Mouse (Mus musculus) lung, postnatal 36 days (tissue): ENCODE results near the gene Brk1.
A peak's percentile ranks its signal among the peaks of the same experiment; 100 is the strongest.

ENCODE experiments used
- DNase-seq: peaks from one replicate; pipeline ENCODE4 v3.0.0; 2022; ENCODE audit warnings: mixed read lengths

Brk1 gene

DNA sequence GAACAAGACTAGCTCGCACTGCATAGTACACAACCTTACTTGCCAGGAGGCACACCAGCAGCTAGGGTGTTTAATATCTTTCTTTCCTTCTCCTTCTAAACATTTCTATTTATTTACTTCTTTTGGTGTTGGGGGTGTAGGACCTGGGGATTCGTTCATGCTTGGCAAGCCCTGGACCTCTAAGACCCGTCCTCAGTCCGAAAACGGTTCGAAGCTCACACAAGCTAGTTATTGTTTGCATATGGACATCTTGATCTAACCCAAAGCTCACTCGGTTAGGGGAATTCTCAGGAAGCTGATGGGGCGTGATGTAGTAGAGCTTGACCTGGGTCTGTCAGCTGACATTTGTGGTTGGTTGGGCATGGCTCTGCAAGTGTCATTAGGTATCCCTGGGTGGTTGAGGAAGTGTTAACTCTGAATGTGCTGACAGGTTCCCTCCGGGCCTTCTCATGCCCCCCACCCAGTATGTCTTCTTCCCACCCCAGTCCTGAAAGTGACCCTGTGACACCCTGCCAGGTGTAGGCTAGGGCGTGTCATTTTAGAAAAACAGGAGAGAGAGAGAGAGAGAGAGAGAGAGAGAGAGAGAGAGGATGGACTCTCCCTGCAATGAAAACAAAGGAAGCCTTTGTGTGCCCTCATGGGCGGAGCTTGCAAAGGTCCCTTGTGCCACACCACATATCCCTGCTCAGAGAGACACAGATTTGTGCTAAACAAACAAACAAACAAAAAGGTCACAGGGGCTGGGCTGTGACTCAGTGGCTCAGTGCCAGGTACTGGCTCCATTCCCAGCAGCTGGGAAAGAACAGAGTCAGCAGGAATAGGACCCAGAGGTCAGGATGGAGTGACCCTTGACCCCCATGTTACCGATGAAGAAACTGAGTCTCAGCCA is 57.0 kb downstream of the Brk1 start:
- DNase-seq = peak; percentile 73

GRCm38 (mm10) chr6:113662964-113663700 is 58.6 kb downstream of the Brk1 start:
- no peak for DNase-seq

DNA sequence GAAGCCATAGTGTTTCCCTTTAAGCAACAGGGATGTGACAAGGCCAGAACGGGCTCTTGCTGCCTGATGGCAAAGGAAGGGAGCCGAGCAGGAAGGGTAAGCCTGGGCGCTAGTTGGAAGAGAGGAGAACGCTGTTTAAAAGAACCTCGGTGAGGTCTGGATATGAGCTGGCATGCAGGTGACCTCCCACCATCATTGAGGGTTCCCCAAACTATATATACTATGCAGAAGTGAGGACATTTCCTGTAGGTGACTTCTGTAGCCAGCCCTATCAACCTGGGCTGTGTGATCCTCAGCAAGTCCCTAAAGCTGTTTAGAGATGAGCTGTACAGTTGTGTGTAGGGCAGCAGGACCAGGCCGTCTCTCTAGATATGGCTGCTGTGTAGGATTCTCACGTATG is 59.7 kb downstream of the Brk1 start:
- no peak for DNase-seq
